Mouse (Mus musculus) duodenum, adult 2 months (tissue): ENCODE data around the gene Tspan2. TPM values are rescaled to one million over a fixed set of nuclear protein-coding genes. Genes with fewer than 3 reads are reported as not detected.

Source experiments
- polyA plus RNA-seq: library from polyadenylated mRNA; depleted of rRNA; stranded (reverse); fragments of >200 nt; gene quantifications from 2 replicates; pipeline ENCODE4 v1.2.3, GENCODE M21; 2012; ENCODE audit warnings: low replicate concordance; rRNA removed

Gene Tspan2
- 0.36 and 0.82 TPM in 2 replicates for polyA plus RNA-seq

DNA sequence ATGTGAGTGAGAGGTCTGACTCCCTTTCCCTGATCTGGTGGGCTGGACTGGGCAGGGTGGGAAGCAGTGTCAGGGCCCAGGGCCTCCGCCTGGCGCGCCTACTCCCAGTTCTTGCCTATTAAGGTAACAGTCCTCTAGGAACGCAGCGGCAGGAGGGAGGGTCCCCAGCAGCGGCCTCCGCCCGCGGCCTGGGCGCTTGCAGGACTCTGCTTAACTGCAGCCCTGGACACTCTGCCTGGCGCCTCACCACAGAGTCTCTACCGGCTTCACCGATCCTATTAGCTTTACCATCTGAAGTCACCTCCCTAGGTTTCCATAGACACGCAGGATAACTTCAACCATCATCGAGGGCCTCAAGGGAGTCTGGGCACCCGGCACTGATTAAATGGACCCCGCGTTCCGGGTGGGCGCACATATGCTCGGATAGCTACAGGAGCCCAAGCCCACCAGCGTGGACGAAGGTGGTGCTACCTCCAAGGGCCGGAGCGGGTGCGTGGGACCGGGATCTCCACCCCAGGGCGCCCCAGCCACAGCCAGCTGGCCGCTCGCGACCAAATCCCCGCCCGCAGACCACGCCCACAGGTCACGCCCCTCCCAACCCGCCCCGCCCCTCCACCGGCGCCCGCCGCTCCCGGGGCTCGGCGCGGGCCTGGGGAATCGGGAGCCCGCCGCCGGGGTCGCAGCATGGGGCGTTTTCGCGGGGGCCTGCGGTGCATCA, at the start of gene Tspan2:
Gene Tspan2, plus strand, starts transcription at position 217 of the 718 bp plus-strand sequence.

DNA sequence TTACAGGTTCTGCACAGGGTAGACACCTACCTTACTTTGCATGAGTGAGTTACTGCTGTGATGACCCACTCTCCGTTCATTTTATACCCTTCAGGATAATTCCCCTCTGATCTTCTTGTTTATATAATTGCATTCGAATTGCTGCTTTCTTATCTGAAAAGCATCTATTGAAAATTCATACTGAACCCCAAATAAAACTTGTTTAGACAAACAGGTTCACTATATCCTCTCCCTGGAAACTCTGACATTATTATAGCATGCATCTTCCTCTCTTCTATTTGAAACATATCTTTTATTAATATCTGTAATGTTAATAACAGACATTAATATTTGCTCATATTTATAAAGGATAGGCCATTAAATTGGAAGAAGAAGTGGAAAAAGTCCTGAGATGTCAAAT, 48.3 kb downstream of the Tspan2 start, which contains the start of gene Tshb:
Gene Tshb, minus strand, starts transcription at position 101 of the 400 bp plus-strand sequence.

Other genes starting within 250 kb of the Tspan2 start
- gene Tshb, start 48.2 kb downstream of the Tspan2 start, polyA plus RNA-seq, result not detected in 2 replicates
- not detected in 2 replicates for gene Sycp1, start 201.6 kb downstream of the Tspan2 start, polyA plus RNA-seq
- not detected in 2 replicates for gene Nr1h5, start 229.6 kb downstream of the Tspan2 start, polyA plus RNA-seq